ENCODE assay signal across 17 mouse cellular contexts in the genomic region with DNA sequence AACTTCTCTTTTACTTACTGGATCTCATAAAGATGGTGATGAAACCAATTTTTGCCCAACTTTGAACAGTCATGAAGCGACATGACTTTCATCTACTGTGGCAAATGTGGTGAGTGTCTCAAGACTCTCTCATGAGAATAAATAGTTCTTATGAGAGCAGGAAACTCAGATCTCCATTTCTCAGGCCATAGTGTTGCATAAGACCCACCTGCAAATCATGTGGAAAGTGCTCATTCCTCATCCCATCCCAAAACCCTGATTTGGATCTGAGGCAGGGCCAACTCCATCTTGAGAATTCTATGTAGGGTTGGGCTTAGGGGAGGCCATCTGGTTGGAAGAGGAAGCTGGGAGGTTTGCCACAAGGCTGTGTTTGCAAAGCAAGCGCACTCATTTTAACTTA.
DNase-seq lines count a peak whose midpoint lies in the region; ATAC-seq and TF ChIP-seq lines count a peak whose summit lies in the region.
"Had no signal": no experiment of that assay in that cellular context is flagged by ENCODE, and none has a peak within 500 bp of the region (broad histone marks: within the 10 kb centered on the region; RNA-seq: fewer than 3 reads in every experiment).

No protein-coding gene starts in this region.

- no peaks in the 10 kb centered on the region for H3K9me3 ChIP-seq in forebrain, embryonic 16.5 days (ENCODE audit: control insufficient read depth, low read length)
- no peaks in the 10 kb centered on the region for H3K9me3 ChIP-seq in forebrain, embryonic 12.5 days
- H3K9me3 ChIP-seq: hindbrain, embryonic 12.5 days; limb, embryonic 15.5 days; lung, embryonic 15.5 days had no signal

- no peak for TF ChIP-seq POLR2A in brain, embryonic 14.5 days (IDR thresholded peaks at IDR 0.05; ENCODE audit: borderline replicate concordance, extremely low read depth, insufficient read depth, insufficient read length, poor library complexity, severe bottlenecking)

- WGBS in forebrain, embryonic 16.5 days: 83% methylated on average over 2 of the region's 2 CpGs
- 91% methylated on average over 2 of the region's 2 CpGs for WGBS in forebrain, embryonic 12.5 days

- H3K36me3 ChIP-seq in forebrain, embryonic 16.5 days (ENCODE audit: control insufficient read depth, insufficient read depth): no peaks in the 10 kb centered on the region
- H3K36me3 ChIP-seq in forebrain, embryonic 12.5 days (replicated peaks): no peaks in the 10 kb centered on the region
- H3K36me3 ChIP-seq: hindbrain, embryonic 12.5 days; limb, embryonic 15.5 days; lung, embryonic 15.5 days had no signal

- ATAC-seq in forebrain, embryonic 16.5 days: peak; percentile 47; the same call in 1 of the 2 replicates
- no peak for ATAC-seq in forebrain, embryonic 12.5 days (ENCODE audit: low FRiP score)
- peak; percentile 89 for ATAC-seq in megakaryocyte progenitor cell, adult 5-6 weeks (replicated peaks; ENCODE audit: poor library complexity)
- ATAC-seq: activated CD4-positive, CD25-positive, alpha-beta regulatory T cell, adult 4 months had no signal

- H3K27ac ChIP-seq in forebrain, embryonic 16.5 days (ENCODE audit: low read length): no peak overlapping the region
- H3K27ac ChIP-seq in forebrain, embryonic 12.5 days: no peak overlapping the region
- H3K27ac ChIP-seq: hindbrain, embryonic 12.5 days; left cerebral cortex, adult 2 months; limb, embryonic 15.5 days; lung, embryonic 15.5 days had no signal

- no peak overlapping the region for H3K4me3 ChIP-seq in forebrain, embryonic 16.5 days (replicated peaks; ENCODE audit: low read length)
- no peak overlapping the region for H3K4me3 ChIP-seq in forebrain, embryonic 12.5 days (replicated peaks)
- H3K4me3 ChIP-seq: hindbrain, embryonic 12.5 days; left cerebral cortex, adult 2 months; limb, embryonic 15.5 days; lung, embryonic 15.5 days had no signal

- DNase-seq in brain, embryonic 14.5 days (ENCODE audit: low read depth): peak; percentile 71
- DNase-seq in cerebellum, postnatal 10 days: peak; percentile 79 to 84
- no peak for DNase-seq in thymus, postnatal 36 days
- DNase-seq in natural killer cell, adult 2 months (ENCODE audit: low spot score in 2 of 2): no peak
- DNase-seq in MN1 (ENCODE audit: low spot score): no peak
- DNase-seq: embryo, embryonic 11 days; gastrocnemius, postnatal 36 days; kidney, adult 18-20 months had no signal

- H3K4me1 ChIP-seq in forebrain, embryonic 16.5 days (replicated peaks; ENCODE audit: control insufficient read depth, insufficient read depth, low read length): peaks cover 2% of the 10 kb centered on the region
- H3K4me1 ChIP-seq in forebrain, embryonic 12.5 days: no peaks in the 10 kb centered on the region
- H3K4me1 ChIP-seq: hindbrain, embryonic 12.5 days; lung, embryonic 15.5 days had no signal

- no peaks in the 10 kb centered on the region for H3K27me3 ChIP-seq in forebrain, embryonic 16.5 days (replicated peaks; ENCODE audit: control insufficient read depth, insufficient read depth, low read length)
- no peaks in the 10 kb centered on the region for H3K27me3 ChIP-seq in forebrain, embryonic 12.5 days
- H3K27me3 ChIP-seq: hindbrain, embryonic 12.5 days; limb, embryonic 15.5 days; lung, embryonic 15.5 days had no signal

- H3K9ac ChIP-seq in forebrain, embryonic 16.5 days (replicated peaks; ENCODE audit: low read depth, low read length): no peak overlapping the region
- H3K9ac ChIP-seq in forebrain, embryonic 12.5 days: no peak overlapping the region
- H3K9ac ChIP-seq: hindbrain, embryonic 12.5 days; limb, embryonic 15.5 days; lung, embryonic 15.5 days had no signal

- H3K4me2 ChIP-seq in forebrain, embryonic 16.5 days (ENCODE audit: low read length): no peak overlapping the region
- H3K4me2 ChIP-seq in forebrain, embryonic 12.5 days: no peak overlapping the region
- H3K4me2 ChIP-seq: hindbrain, embryonic 12.5 days; limb, embryonic 15.5 days; lung, embryonic 15.5 days; midbrain, embryonic 11.5 days had no signal

- TF ChIP-seq CTCF in brain, embryonic 14.5 days (IDR thresholded peaks at IDR 0.05; ENCODE audit: borderline replicate concordance, extremely low read depth, insufficient read depth, insufficient read length): no peak

Comparison
In these comparisons a context has a peak if more than half of its experiments do, and no peak if none do; other contexts are left out.
1. DNase-seq: peak in brain, embryonic 14.5 days (single experiment) and cerebellum, postnatal 10 days (2 of 2); none in thymus, postnatal 36 days (0 of 2), natural killer cell, adult 2 months (0 of 2) and MN1 (single experiment).